Mouse (Mus musculus) bone marrow macrophage, adult 2 months (primary cell): ENCODE data around the gene Cyren.

Experiments
- CTCF ChIP-seq: IDR thresholded peaks from 2 replicates; pipeline ENCODE4 v1.5.1; 2012; ENCODE audit warnings: low read depth, mild to moderate bottlenecking, low read length, moderate library complexity
- POLR2A ChIP-seq: IDR thresholded peaks from 2 replicates; pipeline ENCODE4 v1.6.1; 2012; ENCODE audit warnings: mild to moderate bottlenecking, low read depth, low read length, borderline replicate concordance

DNA sequence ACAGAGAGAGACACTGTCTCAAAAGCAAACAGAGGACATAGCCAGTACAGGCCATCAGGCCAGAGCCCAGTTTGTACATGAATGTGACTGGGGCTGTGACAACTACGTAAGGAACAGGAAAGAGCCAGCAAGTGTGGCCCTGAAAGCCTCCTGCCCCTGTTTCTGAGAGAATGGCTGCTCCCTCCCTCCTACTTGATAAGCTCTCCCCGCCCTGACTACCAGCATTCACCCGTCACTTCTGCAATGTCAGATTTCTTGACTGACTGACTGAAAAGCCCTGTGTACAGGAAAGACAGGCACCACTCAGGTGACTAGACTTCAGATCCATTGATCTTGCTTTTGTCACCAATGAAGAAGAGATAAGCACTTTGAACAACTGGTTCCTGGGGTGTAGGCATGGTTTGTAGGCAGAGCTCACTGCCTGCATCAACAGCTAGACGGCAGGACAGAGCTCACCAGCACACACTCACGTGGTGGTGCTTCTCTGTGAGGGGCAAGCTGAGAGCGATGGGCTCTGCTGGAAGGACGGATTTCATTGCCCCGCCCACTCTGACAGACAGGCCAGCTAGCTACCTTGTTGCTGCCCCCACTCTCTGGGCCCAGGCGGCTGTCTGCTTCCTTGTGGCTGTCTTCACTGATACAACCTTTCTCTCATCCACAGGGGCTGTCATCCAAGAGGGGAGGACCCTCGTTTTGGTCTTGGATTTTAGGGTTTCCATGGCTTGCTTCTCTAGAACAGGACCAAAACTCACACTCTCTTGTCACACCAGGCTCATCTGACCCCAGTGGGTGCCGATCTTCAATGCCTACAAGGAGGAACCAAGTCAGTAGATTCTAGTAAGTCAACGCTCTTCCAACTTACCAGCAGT lies 1.7 kb downstream of the Cyren start:
- no peak for TF ChIP-seq CTCF
- no peak for TF ChIP-seq POLR2A
